Mouse (Mus musculus) brain, embryonic 14.5 days (tissue): ENCODE results near the gene C330007P06Rik. TPM values are rescaled to one million over a fixed set of nuclear protein-coding genes. Genes with fewer than 3 reads are reported as not detected.

Source experiments
- DNase-seq: peaks from one replicate; pipeline ENCODE4 v3.0.0-alpha.2; 2011; ENCODE audit warnings: low read depth
- CTCF ChIP-seq: fragments of 200-500 bp; IDR thresholded peaks from 2 replicates; pipeline ENCODE4 v1.5.1; 2012; ENCODE audit warnings: inconsistent platforms, mild to moderate bottlenecking, moderate library complexity, borderline replicate concordance; ENCODE audit not compliant: insufficient read depth, insufficient read length; ENCODE audit errors: extremely low read depth
- POLR2A ChIP-seq: fragments of 200-500 bp; IDR thresholded peaks from 2 replicates; pipeline ENCODE4 v1.6.1; 2012; ENCODE audit warnings: mild to moderate bottlenecking, inconsistent platforms, borderline replicate concordance; ENCODE audit not compliant: poor library complexity, insufficient read depth, insufficient read length, severe bottlenecking; ENCODE audit errors: extremely low read depth
- polyA plus RNA-seq: library from polyadenylated mRNA; depleted of rRNA; stranded (reverse); fragments of >200 nt; gene quantifications from 2 replicates; pipeline ENCODE4 v1.2.3, GENCODE M21; 2012

The C330007P06Rik gene
- polyA plus RNA-seq, 1 experiment, result 14.7 TPM

DNA sequence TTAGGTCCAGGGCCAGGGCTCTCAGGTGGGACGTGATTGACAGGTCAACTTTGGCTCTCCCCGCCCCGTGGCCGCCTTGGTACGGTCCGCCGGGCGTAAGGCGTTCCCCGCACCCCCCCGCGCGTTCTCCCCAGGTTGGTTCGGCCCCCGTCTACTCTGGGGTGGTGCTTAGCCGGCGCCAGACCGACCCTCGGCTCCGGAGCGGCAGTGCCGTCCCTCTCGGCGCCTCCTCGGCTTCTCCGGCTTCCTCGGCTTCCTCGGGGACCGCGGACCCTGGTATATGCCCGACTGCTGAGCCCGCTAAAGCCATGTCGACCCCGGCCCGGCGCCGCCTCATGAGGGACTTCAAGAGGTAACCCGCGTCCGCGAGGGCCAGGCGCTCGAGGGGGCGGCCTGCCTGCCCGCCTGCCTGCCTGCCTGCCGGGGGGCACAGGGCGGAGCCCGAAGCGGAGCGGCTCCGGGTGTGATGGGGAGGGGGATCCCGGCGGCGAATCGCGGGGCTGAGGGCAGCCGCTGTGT, 326 bp upstream of the C330007P06Rik start:
- TF ChIP-seq CTCF (no peak), POLR2A (peak; percentile 82)
- peak; percentile 94 for DNase-seq

DNA sequence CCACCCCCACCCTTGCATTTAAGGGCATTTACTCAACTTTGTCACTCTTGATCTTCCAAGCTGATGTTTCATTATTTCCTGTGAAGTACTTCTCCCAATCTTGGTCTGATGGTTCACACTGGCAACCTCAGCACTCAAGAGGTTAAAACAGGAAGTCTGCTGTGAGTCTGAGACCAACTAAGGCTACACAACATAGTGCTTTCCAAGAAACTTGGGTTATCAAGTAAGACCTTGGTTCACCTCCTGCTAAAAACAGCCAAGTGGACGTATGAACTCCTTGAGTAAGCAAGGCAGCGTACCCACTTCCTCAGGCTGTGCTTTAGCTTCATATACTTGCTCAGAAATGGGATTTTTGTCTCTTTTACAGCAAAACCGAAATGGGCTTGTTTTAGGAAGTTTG, 3.5 kb downstream of the C330007P06Rik start:
- DNase-seq, result no peak
- no peak for TF ChIP-seq POLR2A
- no peak for TF ChIP-seq CTCF

DNA sequence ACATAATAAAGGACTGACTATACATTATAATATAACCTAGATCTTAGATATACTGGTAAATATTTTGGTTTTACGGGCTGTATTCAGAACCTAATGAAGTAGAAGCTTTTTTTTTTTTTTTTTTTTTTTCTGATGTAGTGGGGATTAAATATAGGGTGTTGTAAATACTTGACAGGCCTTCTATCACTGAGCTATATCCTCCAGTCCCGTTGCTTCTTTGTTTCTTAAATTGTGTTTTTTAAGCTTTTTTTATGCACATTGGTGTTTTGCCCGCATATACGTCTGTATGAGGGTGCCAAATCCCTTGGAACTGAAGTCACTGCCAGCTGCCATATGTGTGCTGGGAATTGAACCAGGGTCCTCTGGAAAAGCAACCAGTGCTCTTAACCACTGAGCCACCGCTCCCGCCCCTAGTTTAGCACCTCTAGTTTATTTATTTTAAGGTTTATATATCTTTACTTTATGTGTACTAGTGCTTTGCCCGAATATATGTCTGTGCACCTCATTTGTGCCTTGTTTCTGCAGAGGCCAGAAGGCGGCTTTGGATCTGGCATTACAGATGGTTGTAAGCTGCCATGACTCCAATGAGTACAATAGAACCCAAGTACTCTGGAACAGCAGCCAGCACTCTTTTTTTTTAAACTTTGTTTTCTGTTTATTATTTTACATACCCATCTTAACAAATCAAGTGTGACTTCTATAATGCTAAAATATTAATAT, 9.1 kb downstream of the C330007P06Rik start:
- TF ChIP-seq CTCF (no peak), POLR2A (no peak)
- DNase-seq, result no peak

DNA sequence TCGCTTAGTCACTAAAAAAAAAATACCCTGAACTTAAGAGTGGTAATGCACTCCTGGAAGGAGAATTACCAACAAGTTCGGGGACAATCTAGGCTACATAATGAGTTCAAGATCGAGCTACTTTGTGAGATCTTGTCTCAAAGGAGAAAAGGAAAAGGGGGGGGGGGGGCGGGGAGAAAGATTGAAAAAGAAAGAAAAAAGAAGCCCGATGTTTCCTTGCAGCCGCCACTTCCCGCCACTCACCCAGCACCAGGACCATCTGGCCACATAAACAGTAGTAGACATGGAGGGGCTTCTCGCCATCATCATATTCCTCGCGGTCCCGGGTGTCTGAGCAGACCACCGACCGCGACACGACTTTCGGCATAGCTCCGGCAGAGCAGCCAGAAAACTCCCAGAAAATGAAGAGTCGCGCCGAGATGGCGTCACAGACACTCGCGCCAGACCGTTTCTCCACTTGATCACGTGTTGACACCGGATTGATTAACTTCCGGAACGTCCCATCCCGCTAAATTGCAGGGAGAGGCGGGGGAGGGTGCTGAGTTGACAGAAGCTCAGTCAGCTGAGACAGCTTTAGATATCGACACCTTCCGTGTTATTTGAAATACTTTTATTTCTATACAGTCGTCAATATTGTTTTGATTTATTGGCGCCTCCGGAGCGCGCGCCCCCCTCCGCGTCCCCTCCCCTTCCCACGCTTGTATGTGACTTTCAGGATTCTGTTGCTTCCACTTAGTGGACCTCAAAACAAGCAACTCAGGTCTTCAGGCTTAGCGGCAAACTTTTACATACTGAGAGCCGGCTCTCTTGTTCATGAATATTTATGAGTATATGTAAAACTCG, 9.9 kb downstream of the C330007P06Rik start:
- TF ChIP-seq POLR2A (no peak), CTCF (no peak)
- peak; percentile 94 for DNase-seq

DNA sequence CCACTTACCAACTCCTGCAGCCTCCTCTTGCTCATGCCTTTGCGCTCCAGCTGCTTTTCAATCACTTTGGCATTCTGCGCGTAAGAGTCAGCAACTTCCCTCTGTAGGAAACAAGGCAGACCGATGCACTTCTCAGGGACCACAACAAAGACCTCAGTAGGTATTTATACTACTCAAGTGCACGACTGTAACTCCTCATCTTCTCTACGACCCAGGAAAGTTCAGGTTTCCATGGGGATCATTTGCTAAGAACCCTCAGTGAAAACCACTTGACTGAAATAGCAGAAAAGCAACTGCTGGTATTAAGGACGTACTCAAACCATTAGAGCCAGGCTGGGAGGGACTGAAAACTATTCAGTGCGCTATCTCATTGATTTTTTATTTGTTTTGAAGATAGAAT, 21.3 kb downstream of the C330007P06Rik start:
- no peak for TF ChIP-seq CTCF
- TF ChIP-seq POLR2A, result no peak
- no peak for DNase-seq

DNA sequence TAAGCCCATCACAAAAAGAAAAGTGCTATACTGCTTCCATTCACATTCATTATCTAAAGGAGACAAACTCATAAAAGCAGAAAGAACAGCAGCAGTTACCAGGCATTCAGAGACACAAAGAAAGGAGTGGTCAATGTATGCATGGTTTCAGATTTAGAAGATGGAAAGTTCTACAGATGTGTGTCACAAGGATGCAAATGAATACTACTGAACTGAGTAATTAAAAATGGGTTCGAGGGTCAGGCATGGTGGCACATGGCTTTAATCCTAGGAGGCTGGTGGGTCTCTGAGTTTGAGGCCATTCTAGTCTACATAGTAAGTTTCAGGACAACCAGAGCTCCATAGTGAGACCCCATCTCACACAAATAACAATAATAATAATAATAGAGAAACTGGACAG, 26.8 kb downstream of the C330007P06Rik start:
- no peak for DNase-seq
- no peak for TF ChIP-seq POLR2A
- no peak for TF ChIP-seq CTCF

DNA sequence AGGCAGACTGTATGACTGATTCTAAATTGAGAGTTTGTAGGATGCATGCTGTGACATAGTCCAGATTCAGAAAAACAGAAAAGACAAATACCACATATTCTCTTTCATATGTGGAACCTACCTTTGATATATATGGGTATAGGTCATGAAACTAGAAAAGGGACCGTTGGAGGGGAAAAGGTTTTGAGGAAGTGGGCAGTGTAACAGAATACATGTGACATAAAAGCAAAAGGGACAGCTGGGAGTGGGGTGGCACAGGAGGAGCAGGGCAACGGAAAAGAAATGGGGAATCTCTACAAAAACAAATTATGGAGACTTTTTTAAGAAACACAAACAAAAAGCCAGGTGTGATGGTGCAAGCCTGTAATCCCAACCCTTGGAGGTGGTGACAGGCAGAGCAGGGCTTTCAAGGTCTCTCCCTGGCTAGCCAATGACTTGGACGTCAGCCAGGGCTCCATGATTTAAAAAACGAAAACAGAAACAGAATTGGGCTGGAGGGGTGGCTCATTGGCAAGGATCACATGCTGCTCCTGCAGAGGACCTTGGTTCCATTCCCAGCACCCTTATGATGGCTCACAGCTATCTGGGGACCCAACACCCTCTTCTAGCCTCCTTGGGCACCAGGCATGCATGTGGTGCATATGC, 30.4 kb downstream of the C330007P06Rik start:
- TF ChIP-seq CTCF, result no peak
- no peak for TF ChIP-seq POLR2A
- DNase-seq, result no peak

DNA sequence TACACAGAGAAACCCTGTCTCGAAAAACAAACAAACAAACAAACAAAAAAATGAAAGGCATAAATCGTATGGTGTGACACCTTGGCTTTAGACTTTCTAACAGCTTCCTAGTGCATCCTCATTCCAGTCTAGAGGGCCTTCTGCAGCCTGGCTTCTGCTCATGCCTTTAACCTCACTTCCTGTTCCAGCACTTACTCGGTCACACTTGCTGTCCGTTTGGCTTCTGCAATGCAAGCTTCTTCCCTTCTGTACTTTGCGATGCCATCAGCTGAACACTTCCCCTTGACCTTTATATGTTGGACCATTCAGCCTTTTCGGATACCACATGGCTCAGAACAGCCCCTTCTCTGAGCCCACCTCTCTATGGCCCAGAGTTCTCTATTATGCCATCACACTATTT, 32.2 kb downstream of the C330007P06Rik start:
- TF ChIP-seq POLR2A (no peak), CTCF (no peak)

DNA sequence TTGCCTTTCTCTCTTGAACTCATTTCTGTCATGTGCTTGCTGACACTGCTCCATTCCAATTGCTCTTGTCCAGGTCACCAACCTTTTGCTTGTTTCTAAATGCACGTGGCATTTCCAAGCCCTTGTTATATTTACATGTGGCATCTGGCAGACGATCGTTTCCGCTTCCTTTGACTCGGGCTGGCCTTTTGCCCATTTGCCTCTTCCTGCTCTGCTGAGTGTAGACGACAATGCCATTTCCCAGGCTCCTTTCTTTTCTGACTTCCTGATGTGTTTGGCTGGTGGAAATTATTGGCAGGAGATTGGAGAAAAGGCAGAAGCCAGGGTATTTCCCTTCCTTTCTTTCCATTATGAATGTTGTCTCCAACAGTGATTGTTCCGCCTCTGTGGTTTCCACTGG, 34.5 kb downstream of the C330007P06Rik start:
- no peak for TF ChIP-seq CTCF
- no peak for DNase-seq

More for the DNA sequence above, 32.2 kb downstream of the C330007P06Rik start:
- DNase-seq, result no peak

DNA sequence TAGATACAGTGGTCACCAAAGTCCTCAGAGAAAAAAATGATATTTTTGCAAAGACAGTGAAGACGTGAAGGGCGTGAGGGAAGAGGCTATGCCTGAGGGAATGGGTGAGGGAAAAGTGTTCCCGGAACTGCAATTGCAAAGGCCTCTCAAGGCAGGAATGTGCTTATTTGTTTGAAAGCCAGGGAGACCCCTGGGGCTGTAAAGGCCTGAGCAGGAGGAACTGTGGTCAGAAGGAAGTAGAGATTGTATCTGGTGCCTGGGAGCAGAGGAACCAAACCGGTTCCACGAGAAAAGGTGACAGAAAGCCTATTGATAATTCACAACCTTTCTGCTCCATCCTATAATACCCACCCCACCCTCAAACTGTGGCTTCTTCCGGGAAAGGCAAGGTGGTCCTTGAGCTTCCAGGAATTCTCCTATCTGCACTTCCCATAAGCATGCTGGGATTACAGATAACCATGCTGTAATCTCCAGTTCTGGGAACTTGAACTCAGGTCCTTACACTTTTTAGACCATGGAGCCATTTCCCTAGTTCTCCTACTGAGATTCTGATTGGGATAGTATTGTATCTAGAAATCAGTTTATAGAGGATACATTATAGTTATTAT, 36.7 kb downstream of the C330007P06Rik start:
- DNase-seq, result no peak
- TF ChIP-seq POLR2A, result no peak
- no peak for TF ChIP-seq CTCF
